Mouse (Mus musculus) urinary bladder, postnatal 10 days (tissue): ENCODE results near the gene Hoxa5.

ENCODE experiments used
- DNase-seq: peaks from one replicate; pipeline ENCODE4 v3.0.0; 2022; ENCODE audit warnings: low spot score

The Hoxa5 gene

DNA sequence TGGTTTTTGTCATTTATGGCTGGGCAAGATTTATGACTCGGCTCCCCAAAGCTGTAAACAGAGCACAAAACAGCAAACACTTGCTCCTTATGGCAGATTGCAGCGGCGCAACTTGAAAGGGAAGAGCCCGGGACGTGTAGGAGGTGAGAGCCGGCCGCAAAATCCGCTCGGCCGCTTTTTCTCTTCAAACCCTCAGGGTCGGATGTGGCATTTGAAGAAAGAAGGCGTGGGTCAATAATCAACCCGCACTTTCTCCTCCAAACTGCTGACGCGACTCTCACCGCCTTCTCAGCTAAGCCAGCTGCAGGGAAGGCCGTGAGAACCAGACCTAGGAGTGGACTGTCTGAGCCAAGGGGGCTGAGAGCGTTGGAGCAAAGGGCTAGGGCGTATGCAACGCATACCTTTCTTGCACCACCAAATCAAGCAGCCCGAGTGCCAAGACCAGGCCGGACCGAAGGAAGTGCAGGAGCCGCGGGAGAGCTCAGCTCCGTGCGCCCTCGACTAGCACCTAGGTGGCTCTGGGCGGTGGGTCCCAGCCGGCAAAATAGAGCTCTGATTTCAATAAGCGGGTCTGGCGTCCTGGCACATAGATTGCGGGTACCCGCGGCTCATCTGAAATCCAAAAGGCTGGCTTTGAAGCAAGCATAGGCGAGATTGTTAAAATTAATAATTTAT lies 27.2 kb downstream of the Hoxa5 start, which contains the start of gene 5730596B20Rik:
TSS of gene 5730596B20Rik (plus strand) at position 438 of the 675 bp plus-strand sequence.
- no peak for DNase-seq

DNA sequence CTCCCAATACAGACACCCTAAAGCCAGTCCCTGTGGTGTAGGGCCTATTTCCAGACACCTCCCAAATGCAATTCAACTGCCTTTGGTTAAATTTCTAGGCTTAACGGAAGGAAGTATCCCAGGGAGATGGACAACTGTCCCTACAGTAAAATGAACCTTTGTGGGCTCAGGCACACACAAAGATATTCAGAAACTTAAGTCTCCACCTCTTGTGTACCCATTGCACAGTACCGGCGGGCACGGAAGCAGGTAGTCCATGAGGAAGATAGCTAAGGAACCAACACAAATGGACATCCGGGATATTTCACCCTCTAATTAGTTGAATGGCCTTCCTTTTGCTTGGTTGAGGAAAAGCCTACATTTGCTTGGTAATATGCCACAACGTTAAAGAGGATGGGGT lies 28.0 kb downstream of the Hoxa5 start:
- no peak for DNase-seq

DNA sequence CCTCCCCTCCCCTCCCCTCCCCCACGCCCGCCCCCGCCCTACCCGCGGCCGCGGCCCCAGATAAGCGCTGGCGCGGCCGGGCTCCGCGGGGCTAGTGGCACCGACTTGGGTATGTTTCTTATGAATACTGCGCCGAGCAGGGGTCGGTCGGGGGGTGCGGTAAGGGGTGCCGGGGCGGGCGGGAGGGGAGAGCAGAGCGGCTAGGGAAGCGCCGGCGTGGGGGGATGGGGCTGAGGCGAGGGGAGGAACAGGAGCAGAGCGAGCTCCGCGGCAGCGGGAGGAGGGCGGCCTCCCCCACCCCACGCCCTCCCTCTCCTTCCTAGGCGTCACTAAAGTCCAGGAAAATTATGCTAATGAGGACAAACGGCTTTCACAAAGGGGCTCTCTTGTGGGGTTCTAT lies 28.5 kb downstream of the Hoxa5 start:
- DNase-seq = no peak

GRCm38 (mm10) chr6:52174968-52175751 lies 29.2 kb downstream of the Hoxa5 start:
- no peak for DNase-seq

DNA sequence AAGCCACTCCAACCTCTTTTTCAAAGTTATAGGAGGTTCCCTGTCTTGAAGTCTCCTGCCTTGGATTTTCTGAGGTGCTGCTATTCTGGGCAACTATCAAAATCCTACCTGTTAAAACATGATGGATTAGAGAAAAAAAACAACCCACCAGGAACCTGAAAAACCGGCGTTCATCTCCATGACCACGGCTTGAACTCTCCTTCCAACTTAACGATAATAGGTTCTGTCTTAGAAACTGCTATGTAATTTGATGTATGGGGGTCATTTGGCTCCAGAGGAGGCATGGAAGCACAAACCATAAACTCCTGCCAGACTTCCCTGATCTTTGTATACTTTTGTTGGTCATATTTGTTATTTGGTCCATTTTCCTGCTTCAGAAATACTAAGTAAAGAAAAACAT lies 30.7 kb downstream of the Hoxa5 start:
- no peak for DNase-seq

DNA sequence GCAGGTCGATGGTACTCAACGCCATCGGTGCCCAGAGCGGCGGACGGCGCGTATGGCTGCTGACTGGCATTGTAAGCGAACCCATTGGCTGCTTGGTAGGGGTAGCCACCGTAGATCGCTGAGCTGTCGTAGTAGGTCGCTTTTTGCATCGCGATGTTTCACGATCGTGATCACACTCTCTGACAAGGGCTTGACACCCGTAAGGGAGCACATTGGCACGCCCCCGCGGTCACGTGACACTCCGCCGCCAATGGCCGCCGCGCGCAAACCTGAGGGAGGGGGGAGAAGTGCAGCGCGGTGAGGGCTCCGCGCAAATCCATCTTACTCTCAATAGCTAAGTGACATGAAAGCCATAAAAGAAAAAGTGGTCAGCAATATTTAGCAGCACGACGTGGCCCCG lies 31.9 kb downstream of the Hoxa5 start:
- no peak for DNase-seq

DNA sequence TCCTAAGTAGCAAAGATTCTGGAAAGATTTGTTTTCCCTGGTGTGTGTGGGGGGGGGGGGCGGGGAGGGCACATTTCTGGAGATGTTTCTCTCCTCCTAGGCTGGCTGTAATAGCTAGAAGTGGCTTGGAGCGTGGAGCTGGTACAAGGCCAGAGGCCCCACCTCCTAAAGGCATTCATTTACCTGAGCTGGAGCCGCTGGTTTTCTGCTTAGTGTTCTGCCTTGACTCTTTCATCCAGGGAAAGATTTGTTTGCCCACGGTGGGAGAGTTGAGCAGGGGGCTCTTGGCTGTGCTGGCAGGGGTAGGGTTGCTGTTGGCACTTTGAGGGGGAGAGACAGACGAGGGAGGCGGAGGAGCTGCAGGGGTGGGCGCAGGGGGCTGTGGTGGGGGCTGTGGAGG lies 32.4 kb downstream of the Hoxa5 start:
- no peak for DNase-seq

DNA sequence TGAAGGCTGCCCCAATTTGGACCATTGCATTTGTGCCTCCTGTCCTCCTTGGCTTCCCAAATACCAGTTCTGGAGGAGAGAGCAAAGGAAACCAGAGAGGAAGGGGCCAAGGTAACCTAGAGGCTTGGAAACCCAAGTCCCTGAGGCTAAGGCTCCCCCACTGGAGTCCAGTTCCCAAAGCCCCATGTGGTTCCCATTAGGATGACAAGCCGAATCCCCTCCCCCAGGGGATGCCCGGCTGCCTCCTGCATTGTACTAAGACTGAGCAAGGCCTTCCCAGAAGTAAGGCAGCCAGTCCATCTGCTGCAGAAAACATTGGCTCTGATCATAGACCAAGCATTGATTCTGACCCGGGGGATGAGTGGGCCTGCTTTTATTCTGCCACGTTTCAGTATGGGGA lies 33.1 kb downstream of the Hoxa5 start:
- DNase-seq = no peak

DNA sequence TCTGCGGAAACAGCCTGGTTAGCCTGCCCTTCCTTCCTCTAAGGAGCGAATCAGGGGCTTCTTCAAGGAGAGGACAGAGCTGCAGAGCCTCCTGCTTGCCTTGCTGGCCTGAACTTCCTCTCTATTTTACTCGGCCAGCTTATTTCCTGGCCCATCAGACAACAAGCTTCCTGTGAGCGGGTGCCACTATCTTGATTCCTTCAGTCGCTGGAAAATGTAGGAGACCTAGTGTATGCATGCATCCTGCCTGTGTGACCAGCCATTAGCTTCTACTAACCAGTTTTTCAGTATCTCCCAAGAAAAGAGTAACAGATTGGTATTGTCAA lies 33.5 kb downstream of the Hoxa5 start:
- no peak for DNase-seq

DNA sequence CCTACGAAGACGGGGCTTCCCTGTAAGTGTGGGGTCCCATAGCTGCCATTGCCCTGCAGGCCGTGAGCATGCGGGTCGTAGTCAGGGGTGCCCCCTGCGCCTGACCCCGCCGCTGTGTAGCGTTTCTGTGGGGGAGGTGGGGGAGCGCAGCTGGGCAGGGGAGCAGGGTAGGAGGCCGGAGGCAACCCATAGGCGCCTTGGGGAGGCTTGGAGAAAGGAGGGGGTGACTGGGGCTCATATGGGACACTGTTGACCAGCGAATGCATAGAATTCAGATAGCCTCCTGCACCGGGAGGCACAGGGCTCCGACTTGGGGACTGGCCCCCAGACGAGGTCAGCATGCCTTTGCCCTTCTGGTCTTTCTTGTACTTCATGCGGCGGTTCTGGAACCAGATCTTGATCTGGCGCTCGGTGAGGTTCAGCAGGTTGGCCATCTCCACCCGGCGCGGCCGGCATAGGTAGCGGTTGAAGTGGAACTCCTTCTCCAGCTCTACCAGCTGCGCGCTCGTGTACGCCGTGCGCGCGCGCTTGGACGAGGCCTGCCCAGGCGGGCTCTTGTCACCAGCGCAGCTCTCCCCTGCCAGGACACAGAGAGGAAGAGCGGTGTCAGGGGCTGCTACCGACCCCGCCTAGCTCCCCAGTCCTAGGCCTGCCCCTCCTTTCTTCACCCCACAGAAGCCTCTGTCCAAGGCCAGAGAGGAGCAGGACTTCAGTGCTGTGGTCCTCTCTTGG lies 34.1 kb downstream of the Hoxa5 start:
- DNase-seq = no peak

DNA sequence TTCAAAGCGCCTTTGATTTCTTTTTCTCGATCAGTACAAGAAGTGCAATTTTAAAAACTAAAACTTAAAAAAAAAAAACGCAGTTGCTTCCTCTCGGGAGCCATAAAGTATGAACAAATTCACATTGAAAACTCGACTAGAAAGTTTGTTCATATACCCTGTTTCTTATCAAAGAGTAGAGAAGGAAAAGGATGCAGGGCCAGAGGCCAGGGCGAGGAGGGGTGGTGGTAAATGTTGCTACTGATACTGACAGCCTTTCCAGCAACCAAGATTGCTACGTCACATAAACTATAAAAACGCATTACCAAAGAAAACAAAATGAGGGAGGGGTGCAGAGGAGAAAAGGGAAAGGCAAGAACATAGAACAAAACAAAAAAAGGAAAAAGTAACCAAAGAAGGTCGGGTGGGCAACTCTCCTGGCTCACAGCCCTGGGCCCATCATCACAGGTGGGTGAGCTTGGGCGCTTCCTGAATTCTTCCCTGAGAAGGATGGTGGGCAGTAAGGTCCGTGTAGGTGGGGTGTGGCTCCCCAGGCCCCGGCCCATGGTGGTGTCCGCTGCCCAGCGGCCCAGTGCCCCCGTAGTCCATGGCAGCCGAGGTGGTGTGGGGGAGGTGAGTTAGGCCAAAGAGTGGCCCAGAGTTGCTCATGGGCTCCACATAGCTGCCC lies 34.8 kb downstream of the Hoxa5 start:
- no peak for DNase-seq

DNA sequence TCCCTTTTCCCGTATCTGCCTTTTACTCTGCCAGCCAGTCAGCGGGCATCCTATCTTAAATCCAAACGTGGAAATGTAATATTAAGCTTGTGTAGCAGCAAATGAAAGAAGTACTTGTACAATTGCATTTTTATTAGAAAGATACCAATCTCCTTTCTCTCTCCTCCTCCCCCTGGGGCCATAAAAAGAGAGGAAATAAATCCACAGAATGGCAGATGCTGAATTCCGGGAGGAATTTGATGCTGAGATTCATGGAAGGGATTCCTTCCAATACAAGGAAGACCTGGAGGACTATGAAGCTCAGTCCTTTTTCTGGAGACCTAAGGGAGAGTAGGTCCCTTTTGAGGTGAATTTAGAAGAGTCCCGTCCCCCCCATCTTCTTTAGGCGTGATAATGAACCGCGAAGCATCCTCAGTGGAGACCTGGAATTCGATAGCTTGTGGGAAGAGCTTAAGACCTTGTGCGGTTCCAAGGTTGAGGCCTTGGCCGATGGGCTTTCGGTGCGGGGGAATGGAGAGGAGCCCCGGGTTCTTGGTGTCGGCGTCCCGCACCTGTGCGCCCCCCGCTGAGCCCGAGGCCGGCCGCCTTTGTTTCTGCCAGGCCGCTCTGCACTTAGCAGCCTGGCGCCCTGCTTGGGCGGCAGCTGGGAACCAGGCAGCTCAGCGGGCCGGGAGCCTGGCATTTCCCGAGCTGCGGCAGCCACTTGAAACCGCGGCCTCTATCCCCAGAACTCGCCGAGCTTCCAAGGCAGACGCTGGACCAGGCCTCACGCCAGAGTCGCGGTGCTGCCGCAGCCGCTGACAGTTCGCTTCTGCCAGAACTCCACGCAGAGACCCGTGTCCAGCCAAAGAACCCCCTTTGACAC lies 36.0 kb downstream of the Hoxa5 start:
- no peak for DNase-seq

DNA sequence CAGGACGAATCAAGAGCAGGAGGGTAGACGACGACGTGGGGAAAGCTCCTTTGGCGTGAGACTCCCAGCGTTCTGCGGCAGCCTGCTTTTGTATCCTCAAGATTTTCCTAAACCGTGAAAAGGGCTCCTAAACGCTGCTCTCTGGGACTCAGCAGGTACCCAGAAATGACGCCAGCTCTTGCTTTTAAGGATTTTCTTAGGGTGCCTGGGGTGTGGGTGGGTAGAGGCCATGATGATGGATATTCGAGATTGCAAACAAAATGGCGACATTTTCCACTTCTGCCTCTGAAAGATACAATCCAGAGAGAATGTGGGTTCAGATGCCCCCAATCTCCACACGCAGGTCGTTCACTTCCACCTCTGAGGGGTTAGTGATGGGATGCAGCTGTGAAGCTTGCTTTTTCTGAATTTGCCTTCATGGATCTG lies 36.6 kb downstream of the Hoxa5 start:
- DNase-seq = no peak

GRCm38 (mm10) chr6:52167176-52167575 lies 37.2 kb downstream of the Hoxa5 start:
- DNase-seq = no peak

GRCm38 (mm10) chr6:52166431-52167077 lies 37.8 kb downstream of the Hoxa5 start:
- no peak for DNase-seq

DNA sequence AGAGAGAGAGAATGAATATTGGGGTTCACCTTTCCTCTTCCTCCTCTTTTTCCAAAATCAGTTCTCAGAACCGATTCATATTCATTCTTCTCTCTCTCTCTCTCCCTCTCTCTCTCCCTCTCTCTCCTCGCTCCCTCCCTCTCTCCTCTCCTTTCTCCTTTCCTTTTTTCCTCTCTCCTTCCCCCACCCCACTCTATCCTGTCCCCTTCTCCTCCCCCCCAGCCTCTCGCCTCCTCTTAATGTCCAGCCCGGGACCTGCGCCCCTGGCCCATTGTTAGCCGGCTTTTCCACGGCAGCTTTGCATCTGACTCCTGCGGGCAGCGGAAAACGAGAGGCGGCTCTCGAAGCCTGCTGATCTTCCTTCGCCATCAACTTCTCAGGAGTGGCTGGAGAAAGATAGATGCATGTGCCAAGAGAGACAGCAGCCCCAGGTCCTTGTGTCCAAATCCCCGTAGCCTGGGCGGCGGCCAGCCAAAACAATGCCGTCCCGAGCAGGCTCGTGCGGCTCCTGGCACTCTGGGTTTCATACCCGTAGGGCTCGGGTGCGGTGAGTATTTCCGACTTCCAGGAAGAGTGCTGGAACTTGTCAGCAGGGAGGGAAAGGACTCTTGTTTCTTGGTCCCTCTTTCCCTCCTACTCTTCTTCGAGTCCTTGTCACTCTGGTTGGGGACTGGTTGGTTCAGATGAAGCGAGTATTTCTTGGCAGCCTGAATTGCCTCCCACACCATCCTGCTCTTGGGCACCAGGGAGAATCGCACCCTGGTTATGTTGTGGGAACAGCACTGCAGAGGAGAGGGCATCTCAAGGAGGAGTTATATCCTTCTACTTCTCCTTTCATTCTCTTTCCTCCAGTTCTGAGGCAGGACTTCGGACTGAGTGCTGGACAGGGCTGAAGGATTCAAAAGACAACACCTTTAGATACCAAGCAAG lies 38.7 kb downstream of the Hoxa5 start:
- no peak for DNase-seq

DNA sequence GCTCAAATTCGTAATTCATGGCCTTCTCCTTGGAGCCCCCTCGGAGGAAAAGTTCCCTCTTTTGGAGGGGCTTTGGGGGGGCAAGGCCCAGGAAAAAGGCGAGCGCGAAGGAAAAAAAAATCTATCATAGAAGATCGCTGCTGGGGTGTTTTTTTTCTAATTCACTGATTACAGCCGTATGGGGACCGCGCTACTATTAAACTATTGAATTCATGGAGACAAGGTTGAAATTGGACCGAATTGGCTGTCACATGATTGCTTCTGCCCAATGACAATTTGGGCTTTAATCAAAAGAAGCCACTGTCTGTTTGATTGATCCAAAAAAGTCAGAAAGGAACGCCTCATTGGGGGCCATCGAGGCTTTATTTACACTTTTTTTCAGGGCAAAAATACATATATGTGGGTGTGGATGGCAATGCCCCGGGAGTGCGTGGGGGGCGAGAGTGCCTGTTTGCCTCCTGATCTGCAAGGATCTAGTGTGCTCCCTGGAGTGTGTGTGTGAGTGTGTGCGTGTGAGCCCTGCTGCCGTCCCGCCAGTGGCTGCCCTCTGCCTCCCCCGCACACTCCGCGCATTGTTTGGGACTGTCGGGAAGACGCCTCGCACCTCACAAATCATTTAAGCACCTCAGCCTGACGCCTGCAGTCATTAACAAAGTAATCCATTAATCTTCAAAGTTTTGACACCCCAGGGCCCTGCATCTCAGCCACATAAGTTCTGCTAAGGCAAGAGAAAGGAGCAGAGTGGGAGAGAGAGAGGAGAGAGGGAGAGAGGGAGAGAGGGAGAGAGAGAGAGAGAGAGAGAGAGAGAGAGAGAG lies 39.6 kb downstream of the Hoxa5 start, which contains the start of gene Hoxa2:
TSS of gene Hoxa2 (minus strand) at position 206 of the 815 bp plus-strand sequence.
- no peak for DNase-seq

- no peak for DNase-seq
Observed at GRCm38 (mm10) chr6:52164051-52164625, 40.2 kb downstream of the Hoxa5 start.
